ENCODE assay signal across 14 mouse cellular contexts in genomic region chr8:47260751-47261474, GRCm38 (mm10).
DNase-seq lines count a peak whose midpoint lies in the region; ATAC-seq and TF ChIP-seq lines count a peak whose summit lies in the region.
"Had no signal": no experiment of that assay in that cellular context is flagged by ENCODE, and none has a peak within 500 bp of the region (broad histone marks: within the 10 kb centered on the region; RNA-seq: fewer than 3 reads in every experiment).

No protein-coding gene starts in this region.

- no peaks in the 10 kb centered on the region for H3K36me3 ChIP-seq in forebrain, embryonic 15.5 days
- peaks cover 18% of the 10 kb centered on the region for H3K36me3 ChIP-seq in forebrain, embryonic 10.5 days (replicated peaks)
- H3K36me3 ChIP-seq in lung, embryonic 14.5 days (ENCODE audit: insufficient read depth): no peaks in the 10 kb centered on the region
- H3K36me3 ChIP-seq in stomach, embryonic 16.5 days (ENCODE audit: control insufficient read depth, insufficient read depth, low read length): no peaks in the 10 kb centered on the region

- no peak overlapping the region for H3K4me3 ChIP-seq in forebrain, embryonic 15.5 days
- H3K4me3 ChIP-seq in forebrain, embryonic 10.5 days: no peak overlapping the region
- H3K4me3 ChIP-seq in lung, embryonic 14.5 days (ENCODE audit: low read depth, low read length): no peak overlapping the region
- no peak overlapping the region for H3K4me3 ChIP-seq in stomach, embryonic 16.5 days (replicated peaks; ENCODE audit: low read length)
- H3K4me3 ChIP-seq: myocyte had no signal

- ATAC-seq in forebrain, embryonic 15.5 days (replicated peaks): no peak
- ATAC-seq in lung, embryonic 14.5 days (ENCODE audit: insufficient read depth): peak; percentile 38
- ATAC-seq in stomach, embryonic 16.5 days (ENCODE audit: insufficient read depth, low FRiP score): peak; percentile 50
- ATAC-seq: lung, postnatal 0 days had no signal

- H3K9ac ChIP-seq in forebrain, embryonic 15.5 days (replicated peaks): no peak overlapping the region
- H3K9ac ChIP-seq in lung, embryonic 14.5 days: no peak overlapping the region
- H3K9ac ChIP-seq in stomach, embryonic 16.5 days (ENCODE audit: low read length): no peak overlapping the region

- no peak overlapping the region for H3K4me2 ChIP-seq in forebrain, embryonic 15.5 days (replicated peaks)
- H3K4me2 ChIP-seq in lung, embryonic 14.5 days: no peak overlapping the region
- H3K4me2 ChIP-seq in stomach, embryonic 16.5 days (ENCODE audit: low read depth, low read length): no peak overlapping the region

- peaks cover 63% of the 10 kb centered on the region for H3K4me1 ChIP-seq in forebrain, embryonic 15.5 days
- H3K4me1 ChIP-seq in forebrain, embryonic 10.5 days: peaks cover 55% of the 10 kb centered on the region
- no peaks in the 10 kb centered on the region for H3K4me1 ChIP-seq in lung, embryonic 14.5 days (ENCODE audit: insufficient read depth)
- H3K4me1 ChIP-seq in stomach, embryonic 16.5 days (ENCODE audit: control insufficient read depth, insufficient read depth, low read length): peaks cover 5% of the 10 kb centered on the region; the same call in 1 of the 2 replicates

- no peaks in the 10 kb centered on the region for H3K27me3 ChIP-seq in forebrain, embryonic 15.5 days
- H3K27me3 ChIP-seq in forebrain, embryonic 10.5 days (ENCODE audit: poor library complexity, severe bottlenecking): no peaks in the 10 kb centered on the region
- H3K27me3 ChIP-seq in lung, embryonic 14.5 days (ENCODE audit: insufficient read depth, low read length): no peaks in the 10 kb centered on the region
- no peaks in the 10 kb centered on the region for H3K27me3 ChIP-seq in stomach, embryonic 16.5 days (ENCODE audit: control insufficient read depth, insufficient read depth, low read length)

- DNase-seq in forebrain, embryonic 10.5 days (ENCODE audit: extremely low spot score, low spot score): no peak
- DNase-seq in lung, embryonic 14.5 days: no peak
- DNase-seq in lung, postnatal 36 days: no peak
- DNase-seq in left cerebral cortex, postnatal 36 days (ENCODE audit: low spot score in 2 of 2): peak; percentile 42 to 56
- DNase-seq in gastrocnemius, postnatal 36 days: no peak
- no peak for DNase-seq in layer of hippocampus, adult 9-10 months (ENCODE audit: low spot score)
- DNase-seq: adrenal gland, adult 8-10 months; B cell, adult 2 months; cerebellum, adult 11-12 months; heart, postnatal 4 days had no signal

- 0 out of 2 replicates have a peak overlapping the region, but pooled peaks have one; percentile 41 for H3K27ac ChIP-seq in forebrain, embryonic 15.5 days (replicated peaks)
- H3K27ac ChIP-seq in forebrain, embryonic 10.5 days: no peak overlapping the region; the same call in 1 of the 2 replicates
- no peak overlapping the region for H3K27ac ChIP-seq in lung, embryonic 14.5 days (ENCODE audit: low read depth)
- H3K27ac ChIP-seq in stomach, embryonic 16.5 days (ENCODE audit: low read length): no peak overlapping the region

- no peak for TF ChIP-seq CTCF in lung, embryonic 14.5 days (IDR thresholded peaks at IDR 0.05; ENCODE audit: low read depth)

- H3K9me3 ChIP-seq in forebrain, embryonic 15.5 days: no peaks in the 10 kb centered on the region
- no peaks in the 10 kb centered on the region for H3K9me3 ChIP-seq in forebrain, embryonic 10.5 days
- no peaks in the 10 kb centered on the region for H3K9me3 ChIP-seq in lung, embryonic 14.5 days (ENCODE audit: low read depth, low read length)
- no peaks in the 10 kb centered on the region for H3K9me3 ChIP-seq in stomach, embryonic 16.5 days (replicated peaks; ENCODE audit: control insufficient read depth, low read length)

- intact Hi-C loops in left cerebral cortex, postnatal 36 days (cut with DNase I): no loop called here
- intact Hi-C loops in gastrocnemius, postnatal 36 days (cut with DNase I): no loop called here

- 23% methylated on average over 12 of the region's 12 CpGs for WGBS in forebrain, embryonic 15.5 days
- WGBS in forebrain, embryonic 10.5 days: 61% methylated on average over 12 of the region's 12 CpGs
- 45% methylated on average over 12 of the region's 12 CpGs for WGBS in lung, embryonic 14.5 days
- WGBS in stomach, embryonic 16.5 days: 44% methylated on average over 12 of the region's 12 CpGs

Comparison
In these comparisons a context has a peak if more than half of its experiments do, and no peak if none do; other contexts are left out.
1. DNase-seq: peak in left cerebral cortex, postnatal 36 days (2 of 2); none in forebrain, embryonic 10.5 days (single experiment), lung, embryonic 14.5 days (single experiment), lung, postnatal 36 days (single experiment), gastrocnemius, postnatal 36 days (0 of 2) and layer of hippocampus, adult 9-10 months (single experiment).